Mouse (Mus musculus) lung, postnatal 36 days (tissue): Measurements from ENCODE around the gene Sf3b5.
"Not testable (repeated sequence)": the region's sequence is repeated elsewhere in the genome, so short reads cannot be mapped to it uniquely, and the experiment has no call there.

Experiments
- DNase-seq: peaks from one replicate; pipeline ENCODE4 v3.0.0; 2022; ENCODE audit warnings: mixed read lengths

Gene Sf3b5

DNA sequence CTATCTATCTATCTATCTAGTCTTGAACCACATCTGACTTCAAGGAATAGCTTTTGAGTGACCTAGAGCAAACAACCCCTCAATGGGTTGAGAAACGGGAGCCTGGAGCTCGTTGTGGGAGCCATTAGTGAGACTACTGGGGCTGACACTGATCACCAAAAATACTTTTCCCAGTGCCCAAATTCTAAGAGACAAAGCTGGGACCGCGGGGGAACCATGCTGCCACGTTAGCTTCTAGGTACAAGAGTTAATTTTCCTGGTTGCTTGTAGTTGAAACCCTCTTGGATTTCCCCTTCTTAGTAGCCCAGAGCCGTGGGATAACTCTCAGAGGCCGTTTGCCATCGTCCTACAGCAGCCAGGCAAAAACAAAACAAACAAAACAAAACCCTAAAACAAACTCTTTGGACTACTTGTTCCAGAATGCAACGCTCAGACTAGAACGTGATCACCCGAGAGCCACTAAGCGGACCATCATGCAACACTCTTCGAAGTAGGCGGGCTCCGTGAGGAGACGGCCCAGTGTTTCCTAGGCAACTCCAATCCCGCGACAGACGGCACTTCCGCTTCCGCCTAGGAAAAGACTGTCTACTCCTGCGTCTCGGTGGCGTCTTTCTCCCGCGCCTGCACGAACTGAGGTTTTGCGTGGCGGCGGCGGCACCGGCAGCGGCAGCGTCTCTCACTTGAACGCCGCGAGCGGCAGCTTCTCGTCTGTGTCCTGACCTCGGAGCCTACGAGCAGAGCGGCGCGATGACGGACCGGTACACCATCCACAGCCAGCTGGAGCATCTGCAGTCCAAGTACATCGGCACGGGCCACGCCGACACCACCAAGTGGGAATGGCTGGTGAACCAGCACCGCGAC lies 3.0 kb downstream of the Sf3b5 start:
- peak; percentile 98 for DNase-seq

DNA sequence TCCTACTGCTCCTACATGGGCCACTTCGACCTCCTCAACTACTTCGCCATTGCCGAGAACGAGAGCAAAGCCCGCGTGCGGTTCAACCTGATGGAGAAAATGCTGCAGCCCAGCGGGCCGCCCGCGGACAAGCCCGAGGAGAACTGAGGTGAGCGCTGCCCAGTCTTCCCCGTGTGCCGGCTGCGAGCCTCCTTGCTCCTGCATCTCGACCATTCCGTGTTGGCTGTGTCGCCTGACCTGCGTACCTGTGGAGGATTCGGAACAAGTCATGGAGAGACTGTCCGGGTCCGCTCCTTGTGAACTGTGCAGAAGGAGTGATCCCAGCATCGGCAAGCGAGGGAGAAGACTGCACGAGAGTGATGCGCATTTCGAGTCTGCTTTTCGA lies 3.6 kb downstream of the Sf3b5 start:
- no peak for DNase-seq

DNA sequence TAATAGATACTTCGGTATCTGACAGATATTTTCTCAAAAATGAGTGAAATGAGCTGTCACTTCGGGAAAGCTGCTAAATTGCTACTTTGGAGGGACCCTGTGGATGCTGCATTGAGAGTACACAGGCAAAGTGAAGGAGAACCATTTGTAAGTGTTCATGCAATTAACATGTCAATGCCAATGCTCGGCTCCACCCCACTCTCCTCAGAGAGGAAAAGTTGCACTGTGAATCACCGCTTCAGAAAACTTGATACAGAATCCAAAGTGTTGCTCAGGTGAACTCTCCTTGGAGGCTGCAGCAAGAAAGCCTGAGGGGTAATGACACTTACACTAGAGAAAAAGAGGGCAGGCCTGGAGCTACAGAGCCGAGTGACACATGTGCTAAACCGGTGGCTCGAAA lies 8.9 kb downstream of the Sf3b5 start:
- DNase-seq, result no peak

DNA sequence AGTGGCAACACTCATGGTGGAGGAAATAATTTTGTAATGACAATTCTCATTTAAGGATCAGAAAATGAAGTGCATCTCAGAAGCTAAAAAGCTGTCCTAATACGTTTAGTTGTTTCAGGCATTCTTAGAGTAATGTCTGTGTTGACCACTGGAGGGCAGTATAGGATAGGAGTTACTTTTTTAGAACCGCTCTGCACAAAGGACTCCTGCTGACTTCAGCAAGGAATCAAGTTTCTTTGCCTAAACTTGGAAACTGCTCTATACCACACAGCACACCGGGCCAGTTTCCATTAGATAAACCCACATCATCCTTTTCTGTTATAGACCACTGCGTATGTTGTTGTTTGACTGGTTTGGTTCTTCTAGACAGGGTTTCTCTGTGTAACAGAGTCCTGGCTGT lies 11.4 kb downstream of the Sf3b5 start:
- DNase-seq, result peak; percentile 87

DNA sequence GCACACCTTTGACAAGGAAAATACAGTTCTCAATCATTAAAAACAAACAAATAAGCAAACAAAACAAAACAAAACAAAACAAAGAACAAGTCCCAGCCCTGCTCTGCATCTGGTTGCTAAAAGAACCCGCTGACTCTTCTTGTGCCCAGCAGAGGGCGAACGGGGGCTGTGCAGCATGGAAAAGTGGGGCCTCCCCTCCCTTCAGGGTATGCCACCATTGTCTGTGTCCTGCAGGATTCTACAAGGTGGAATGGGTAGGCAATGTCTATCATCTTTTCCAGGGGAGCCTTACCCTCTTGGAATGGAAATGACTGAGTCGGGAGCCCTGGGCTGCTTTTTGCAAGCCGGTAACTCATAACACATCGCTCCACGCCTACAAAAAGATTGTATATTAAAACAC lies 13.4 kb downstream of the Sf3b5 start:
- no peak for DNase-seq

DNA sequence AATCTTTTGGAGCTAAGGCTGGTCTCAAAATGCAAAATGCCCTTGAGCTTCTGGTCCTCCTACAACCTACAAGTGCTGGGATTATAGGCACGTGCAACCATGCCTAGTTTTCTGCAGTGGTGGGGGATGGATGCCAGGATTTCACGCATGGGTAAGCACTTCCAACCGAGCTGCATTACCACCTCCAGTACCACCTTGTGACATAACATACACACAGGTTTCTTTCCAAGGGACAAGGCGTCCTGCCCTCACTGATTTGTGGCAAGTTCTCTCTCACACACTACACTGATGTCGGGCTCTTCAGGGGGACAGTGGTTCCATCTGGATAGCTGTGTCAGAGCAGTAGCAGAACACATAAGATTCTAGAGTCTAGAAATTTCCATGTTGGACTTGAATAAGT lies 13.9 kb downstream of the Sf3b5 start:
- no peak for DNase-seq

DNA sequence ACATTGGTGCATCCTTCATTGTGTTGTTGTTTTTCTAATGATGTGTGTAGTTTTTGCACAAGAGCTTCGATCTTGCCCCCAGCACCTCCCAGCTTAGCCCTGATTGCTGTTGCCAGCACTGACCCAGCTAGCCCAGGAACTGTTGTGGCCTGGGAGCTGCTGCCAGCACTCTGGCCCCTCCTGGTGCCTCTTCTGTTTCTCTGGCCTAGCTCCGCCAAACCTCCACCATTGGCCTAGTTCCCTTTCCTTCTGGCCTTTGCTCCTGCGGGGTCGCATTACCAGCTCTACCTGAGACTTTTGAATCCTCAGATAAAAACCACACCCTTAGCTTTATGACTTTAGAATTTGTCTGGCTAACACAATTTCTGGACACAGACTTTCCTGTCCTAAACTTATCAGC lies 17.0 kb downstream of the Sf3b5 start:
- no peak for DNase-seq

DNA sequence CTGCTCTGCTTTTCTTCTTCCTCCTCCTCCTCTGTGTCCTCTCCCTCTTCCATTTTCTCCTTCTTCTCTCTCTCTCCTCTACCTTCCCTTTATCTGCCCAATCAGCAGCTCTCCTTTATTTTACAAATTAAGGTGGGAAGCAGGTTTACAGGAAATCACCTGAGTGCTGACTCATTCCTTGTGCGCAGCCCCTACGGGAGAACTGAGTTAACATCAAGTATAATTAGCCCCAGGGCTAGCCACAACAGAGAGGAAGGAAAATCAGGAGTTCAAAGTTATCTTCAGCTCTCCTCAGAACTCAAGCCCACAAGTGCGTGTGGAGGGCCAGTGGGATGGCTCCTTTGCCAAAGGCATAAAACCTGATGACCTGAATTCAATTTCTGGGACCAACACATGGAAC lies 18.8 kb downstream of the Sf3b5 start:
- DNase-seq, result not testable (repeated sequence)

DNA sequence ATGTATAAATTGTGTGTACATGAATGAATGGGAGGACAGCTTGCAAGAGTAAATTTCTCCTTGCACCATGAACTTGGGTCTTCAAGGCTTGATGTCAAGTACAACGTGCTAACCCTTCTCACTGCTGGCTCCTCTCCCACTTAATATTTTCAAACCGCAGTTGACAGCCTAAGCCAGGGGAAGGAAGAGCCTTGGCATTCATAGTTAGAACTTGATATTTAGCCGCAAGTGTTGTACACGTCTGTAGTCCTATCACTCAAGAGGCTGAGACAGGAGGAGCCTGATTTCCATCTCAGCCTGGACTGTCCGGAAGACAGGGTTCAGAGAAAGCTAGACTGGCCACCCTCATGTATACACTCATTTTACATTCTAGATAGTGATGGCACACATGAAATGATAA lies 22.6 kb downstream of the Sf3b5 start:
- DNase-seq, result no peak

DNA sequence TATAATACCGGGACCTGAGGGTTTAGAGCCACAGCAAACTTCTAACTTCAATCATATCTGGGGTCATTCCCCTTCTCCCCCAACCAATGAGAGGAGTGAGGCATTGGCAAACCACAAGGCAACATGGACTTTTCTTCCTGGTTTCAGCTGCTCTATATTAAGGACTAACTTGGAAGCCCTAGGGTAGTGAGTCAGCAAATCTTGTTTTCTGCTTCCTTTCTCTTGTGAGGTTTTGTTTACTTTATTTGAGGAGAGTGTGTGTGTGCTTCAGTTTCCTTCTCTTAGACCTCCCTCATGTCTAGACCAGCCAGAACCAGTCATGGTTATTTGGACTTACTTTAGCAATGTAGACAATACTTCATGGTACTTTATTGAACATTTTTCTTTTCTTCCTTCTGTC lies 23.1 kb downstream of the Sf3b5 start:
- peak; percentile 21 for DNase-seq

DNA sequence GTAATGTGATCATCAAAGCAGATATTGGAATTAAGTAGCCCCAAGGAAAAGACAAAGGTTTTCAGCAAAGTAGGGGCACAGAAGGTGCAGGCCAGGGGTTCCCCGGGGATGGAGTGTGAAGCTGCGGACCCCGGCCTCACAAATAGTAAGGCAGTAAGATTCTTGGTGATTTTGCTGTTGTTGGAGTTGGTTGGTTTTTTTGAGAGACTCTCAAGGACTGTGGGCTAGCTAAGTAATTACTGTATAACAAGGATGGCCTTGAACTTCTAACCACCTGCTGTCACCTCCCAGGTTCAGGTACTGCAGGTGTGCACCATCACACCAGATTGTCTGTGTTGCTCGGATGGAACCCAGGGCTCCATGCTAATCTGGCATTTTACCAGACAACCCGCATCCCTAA lies 24.3 kb downstream of the Sf3b5 start:
- no peak for DNase-seq

DNA sequence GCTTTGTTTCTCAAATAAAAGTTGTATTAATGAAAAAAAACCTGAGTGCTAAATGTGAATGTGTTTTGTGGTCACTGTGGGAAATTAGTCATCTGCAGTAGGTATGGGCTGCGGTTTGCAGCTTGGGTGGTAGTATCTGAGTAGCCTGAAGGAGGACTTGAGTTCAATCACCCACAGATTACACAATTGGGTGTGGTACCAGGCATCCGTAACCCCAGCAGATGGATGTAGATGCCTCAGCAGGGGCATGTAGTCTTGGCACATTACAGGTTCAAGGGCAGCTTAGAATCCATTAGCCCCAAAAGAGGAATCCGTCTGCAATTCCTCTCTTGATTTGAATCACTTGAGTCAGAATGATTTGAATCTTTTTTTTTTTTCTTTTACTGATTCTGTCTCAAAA lies 30.1 kb downstream of the Sf3b5 start:
- DNase-seq, result no peak

DNA sequence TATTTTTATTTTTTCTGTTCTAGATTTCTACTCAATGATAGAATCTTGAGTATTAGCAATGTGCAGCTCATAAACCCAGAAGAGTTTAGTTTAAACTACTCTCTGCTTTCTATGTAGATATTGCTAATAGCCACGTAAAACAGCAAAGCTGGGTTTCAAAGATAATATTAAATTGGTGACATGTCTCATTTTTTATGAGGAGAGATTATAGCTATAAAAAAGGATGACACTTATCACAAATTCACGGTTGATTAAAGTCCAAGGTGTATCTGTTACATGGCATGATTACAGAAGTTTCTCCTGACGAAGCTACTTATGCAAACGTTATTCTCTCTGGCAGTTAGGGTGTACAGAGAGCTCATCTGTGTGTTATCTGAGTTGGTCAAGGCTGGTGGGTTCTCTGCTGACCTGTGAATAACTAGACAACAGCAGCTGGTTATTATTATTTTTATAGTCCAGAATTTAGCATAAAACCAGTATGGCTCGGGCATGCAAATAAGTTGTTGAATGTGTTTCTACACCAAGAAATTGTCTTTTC lies 34.6 kb downstream of the Sf3b5 start:
- DNase-seq, result no peak

DNA sequence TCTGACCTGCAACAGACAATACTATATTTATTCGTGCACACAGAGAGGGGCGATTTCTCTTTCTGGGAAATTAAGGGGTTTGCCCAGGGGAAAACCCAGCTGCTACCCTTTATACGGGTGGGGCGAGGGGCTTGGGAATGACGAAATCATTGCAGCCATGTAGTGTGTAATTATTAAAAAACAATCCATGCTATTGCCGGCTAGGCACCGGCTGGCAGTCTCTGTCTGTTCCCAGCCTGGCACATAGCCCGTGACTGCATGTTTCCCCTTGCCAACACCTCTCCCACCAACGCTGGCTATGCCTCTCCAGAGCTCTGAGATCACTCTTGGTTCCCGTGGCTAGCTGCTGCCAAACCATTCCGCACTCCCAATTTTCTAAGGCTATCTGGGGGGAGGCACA lies 39.5 kb downstream of the Sf3b5 start:
- no peak for DNase-seq

DNA sequence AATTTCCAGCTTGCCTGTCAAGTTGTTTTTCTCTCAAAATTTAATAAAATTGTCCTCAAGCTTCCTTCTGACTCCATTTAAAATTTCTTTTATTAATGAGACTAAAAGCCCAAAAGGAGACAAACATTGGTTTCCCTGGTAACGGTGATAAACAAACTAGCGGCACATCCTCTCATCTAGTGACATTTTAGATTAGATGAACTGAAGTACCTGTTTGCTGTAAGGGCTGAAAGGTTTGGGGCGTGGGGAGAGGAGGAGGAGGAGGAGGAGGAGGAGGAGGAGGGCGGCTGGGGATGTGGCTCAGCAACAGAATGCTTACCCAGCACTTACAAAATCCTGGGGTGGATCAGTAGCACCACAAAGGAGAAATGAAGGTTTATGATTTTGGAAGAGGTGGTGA lies 42.7 kb downstream of the Sf3b5 start:
- no peak for DNase-seq

DNA sequence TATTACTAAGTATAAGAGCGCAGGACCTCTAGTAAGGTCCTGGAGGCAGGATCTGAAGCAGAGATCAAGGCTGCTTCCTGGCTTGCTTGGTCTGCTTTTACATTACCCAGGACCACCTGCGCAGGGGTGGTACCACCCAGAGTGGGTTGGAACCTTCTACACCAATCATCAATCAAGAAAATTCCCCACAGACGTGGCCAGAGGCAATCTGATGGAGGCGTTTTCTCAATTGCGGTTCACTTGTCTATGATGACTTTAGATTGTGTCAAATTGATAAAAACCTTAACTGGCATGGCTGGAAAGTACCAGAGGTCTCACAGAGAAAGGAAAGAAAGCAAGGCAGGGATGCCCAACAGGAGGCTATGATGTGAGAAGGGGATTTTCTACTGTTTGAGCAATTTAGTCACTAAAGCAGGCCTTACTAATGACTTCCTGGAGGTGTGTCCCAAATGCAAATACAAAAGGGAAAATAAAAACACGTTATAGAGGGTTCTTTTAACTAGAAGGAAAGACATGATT lies 51.8 kb downstream of the Sf3b5 start:
- DNase-seq, result no peak
